ENCODE assay signal across 8 mouse cellular contexts in the genomic region with DNA sequence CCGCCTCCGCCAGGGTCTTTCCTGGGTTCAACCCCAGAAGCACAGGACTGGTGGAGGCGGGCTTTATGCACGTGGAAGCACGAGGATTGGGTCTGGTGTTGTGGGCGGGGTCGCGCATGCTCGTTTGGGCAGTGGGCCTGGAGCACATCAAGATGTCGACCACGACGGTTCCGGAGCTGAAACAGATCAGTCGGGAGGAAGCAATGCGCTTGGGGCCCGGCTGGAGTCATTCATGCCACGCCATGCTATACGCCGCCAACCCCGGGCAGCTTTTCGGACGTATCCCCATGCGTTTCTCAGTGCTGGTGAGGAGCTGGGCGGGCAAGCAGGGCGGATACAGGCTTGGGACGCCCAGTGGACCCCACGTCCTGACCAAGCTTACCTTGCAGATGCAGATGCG. TPM values are rescaled to one million over a fixed set of nuclear protein-coding genes. Genes with fewer than 3 reads are reported as not detected.
DNase-seq lines count a peak whose midpoint lies in the region; ATAC-seq and TF ChIP-seq lines count a peak whose summit lies in the region.

No protein-coding gene starts in this region.

- TF ChIP-seq POLR2A in cortical plate, adult 2 months (IDR thresholded peaks at IDR 0.05; ENCODE audit: extremely low read depth, insufficient read depth, low read length): peak; percentile 98

- H3K27ac ChIP-seq in cortical plate, adult 2 months (ENCODE audit: insufficient read depth, low read length): peak overlapping the region; percentile 89

- H3K4me3 ChIP-seq in cortical plate, adult 2 months (ENCODE audit: insufficient read depth, low read length): peak overlapping the region; percentile 95

- DNase-seq in gastrocnemius, adult 8-10 months (ENCODE audit: low spot score in 2 of 2): peak; percentile 88 to 91
- DNase-seq in induced T-regulatory cell, adult 2 months (ENCODE audit: low read depth): peak; percentile 99
- DNase-seq in left cerebral cortex, adult 9 months (ENCODE audit: low spot score in 2 of 2): peak; percentile 90 to 96
- DNase-seq in right cerebral cortex, postnatal 14 days: peak; percentile 95
- peak; percentile 95 for DNase-seq in urinary bladder, postnatal 36 days (ENCODE audit: low spot score in 2 of 2)

- peak; percentile 96 for ATAC-seq in activated CD4-positive, CD25-positive, alpha-beta regulatory T cell, adult 4 months
- peak; percentile 93 for ATAC-seq in megakaryocyte progenitor cell, adult 5-6 weeks (replicated peaks; ENCODE audit: poor library complexity)

- peaks cover 14% of the 10 kb centered on the region for H3K4me1 ChIP-seq in cortical plate, adult 2 months (ENCODE audit: control insufficient read depth, insufficient read depth, low read length)

- TF ChIP-seq CTCF in cortical plate, adult 2 months (IDR thresholded peaks at IDR 0.05; ENCODE audit: extremely low read depth, insufficient read depth, low read length): no peak

RNA-seq across cellular contexts. Expression of a gene that starts 0.4 kb away (rescaled TPM):
- 10 to 100 TPM; 86.6 to 90.3 TPM for polyA plus RNA-seq in activated CD4-positive, CD25-positive, alpha-beta regulatory T cell, adult 4 months (2017; shearing (Covaris generic))
- 102 and 104 TPM in 2 replicates for polyA plus RNA-seq in cortical plate, adult 2 months (2012; rRNA removed)
- 10 to 100 TPM; 10.0 to 12.9 (median 12.7) TPM for total RNA-seq in gastrocnemius, adult 8-10 months (2022)
- total RNA-seq in megakaryocyte progenitor cell, adult 5-6 weeks (2015): 25.2 and 30.1 TPM in 2 replicates
- total RNA-seq in megakaryocyte progenitor cell, adult 5-6 weeks (2017): 18.9 and 19.3 TPM in 2 replicates

RNA-seq across cellular contexts. Expression of a gene that starts 25.0 kb away (rescaled TPM):
- polyA plus RNA-seq in activated CD4-positive, CD25-positive, alpha-beta regulatory T cell, adult 4 months (2017; shearing (Covaris generic)): 10 to 100 TPM; 29.7 to 31.8 TPM
- polyA plus RNA-seq in cortical plate, adult 2 months (2012; rRNA removed): 101 and 118 TPM in 2 replicates
- 10 to 100 TPM in 3 of 4 experiments, 1 to 10 TPM in 1; 8.1 to 14.2 (median 12.0) TPM for total RNA-seq in gastrocnemius, adult 8-10 months (2022)
- 16.2 and 18.5 TPM in 2 replicates for total RNA-seq in megakaryocyte progenitor cell, adult 5-6 weeks (2015)
- 18.2 and 24.9 TPM in 2 replicates for total RNA-seq in megakaryocyte progenitor cell, adult 5-6 weeks (2017)

RNA-seq across cellular contexts. Expression of a gene that starts 52.9 kb away (rescaled TPM):
- 10 to 100 TPM; 25.9 to 33.6 TPM for polyA plus RNA-seq in activated CD4-positive, CD25-positive, alpha-beta regulatory T cell, adult 4 months (2017; shearing (Covaris generic))
- polyA plus RNA-seq in cortical plate, adult 2 months (2012; rRNA removed): 229 and 239 TPM in 2 replicates
- total RNA-seq in gastrocnemius, adult 8-10 months (2022): 10 to 100 TPM; 52.1 to 66.7 (median 55.3) TPM
- total RNA-seq in megakaryocyte progenitor cell, adult 5-6 weeks (2015): 20.5 and 23.2 TPM in 2 replicates
- 12.6 and 18.2 TPM in 2 replicates for total RNA-seq in megakaryocyte progenitor cell, adult 5-6 weeks (2017)

RNA-seq across cellular contexts. Expression of a gene that starts 58.7 kb away (rescaled TPM):
- polyA plus RNA-seq in activated CD4-positive, CD25-positive, alpha-beta regulatory T cell, adult 4 months (2017; shearing (Covaris generic)): not detected
- not detected in 2 replicates for polyA plus RNA-seq in cortical plate, adult 2 months (2012; rRNA removed)
- not detected for total RNA-seq in gastrocnemius, adult 8-10 months (2022)
- not detected in 2 replicates for total RNA-seq in megakaryocyte progenitor cell, adult 5-6 weeks (2015)
- total RNA-seq in megakaryocyte progenitor cell, adult 5-6 weeks (2017): not detected in 2 replicates

RNA-seq across cellular contexts. Expression of a gene that starts 58.9 kb away (rescaled TPM):
- 10 to 100 TPM; 26.7 to 26.8 TPM for polyA plus RNA-seq in activated CD4-positive, CD25-positive, alpha-beta regulatory T cell, adult 4 months (2017; shearing (Covaris generic))
- polyA plus RNA-seq in cortical plate, adult 2 months (2012; rRNA removed): 58.4 and 59.4 TPM in 2 replicates
- 10 to 100 TPM; 28.6 to 40.8 (median 34.3) TPM for total RNA-seq in gastrocnemius, adult 8-10 months (2022)
- 36.5 and 38.4 TPM in 2 replicates for total RNA-seq in megakaryocyte progenitor cell, adult 5-6 weeks (2015)
- total RNA-seq in megakaryocyte progenitor cell, adult 5-6 weeks (2017): 16.3 and 16.5 TPM in 2 replicates

Comparison
In these comparisons a context has a peak if more than half of its experiments do, and no peak if none do; other contexts are left out.
1. Peak in every context shown above with its lines: DNase-seq, ATAC-seq, H3K4me3 ChIP-seq and H3K27ac ChIP-seq.